Mouse (Mus musculus) small intestine, adult 2 months (tissue): ENCODE measurements around the gene App. TPM values are rescaled to one million over a fixed set of nuclear protein-coding genes. Genes with fewer than 3 reads are reported as not detected.

Experiments
- H3K27ac ChIP-seq: fragments of 200-500 bp; 2 replicates; pipeline ENCODE4 v1.5.1; 2012; ENCODE audit warnings: low read depth, low read length, control low read depth, inconsistent platforms; ENCODE audit not compliant: insufficient read depth
- H3K27me3 ChIP-seq: fragments of 200-500 bp; 2 replicates; pipeline ENCODE4 v1.6.1; 2012; ENCODE audit warnings: mild to moderate bottlenecking, moderate library complexity, low read length, inconsistent platforms; ENCODE audit not compliant: control insufficient read depth, insufficient read depth
- H3K36me3 ChIP-seq: fragments of 200-500 bp; 2 replicates; pipeline ENCODE4 v1.6.1; 2012; ENCODE audit warnings: mild to moderate bottlenecking, low read length, control low read depth, inconsistent platforms; ENCODE audit not compliant: control insufficient read depth, insufficient read depth
- H3K4me1 ChIP-seq: fragments of 200-500 bp; 2 replicates; pipeline ENCODE4 v1.6.1; 2012; ENCODE audit warnings: low read length, inconsistent platforms, mixed read lengths; ENCODE audit not compliant: control insufficient read depth, insufficient read depth, insufficient read length
- H3K4me3 ChIP-seq: fragments of 200-500 bp; 2 replicates; pipeline ENCODE4 v1.5.1; 2012; ENCODE audit warnings: low read depth, mild to moderate bottlenecking, control low read depth, inconsistent platforms, low read length, moderate library complexity
- CTCF ChIP-seq: fragments of 200-500 bp; IDR thresholded peaks from 2 replicates; pipeline ENCODE4 v1.5.1; 2012; ENCODE audit warnings: low read depth, mild to moderate bottlenecking, control low read depth, inconsistent platforms, low read length, moderate library complexity, mixed read lengths; ENCODE audit not compliant: insufficient replicate concordance, insufficient read length; ENCODE audit errors: extremely low read depth
- POLR2A ChIP-seq: fragments of 200-500 bp; IDR thresholded peaks from 2 replicates; pipeline ENCODE4 v1.6.1; 2012; ENCODE audit warnings: low read depth, mild to moderate bottlenecking, control low read depth, inconsistent platforms, low read length, moderate library complexity
- WGBS: fragments of 180-500 bp; shearing (Covaris S2); methylation state at CpG from one replicate; pipeline ENCODE4 v1.1.7; 2018; 5-methylcytosine and 5-hydroxymethylcytosine counted together
- polyA plus RNA-seq: library from polyadenylated mRNA; depleted of rRNA; stranded (reverse); fragments of >200 nt; gene quantifications from 2 replicates; pipeline ENCODE4 v1.2.3, GENCODE M21; 2012

App gene
- polyA plus RNA-seq, 1 experiment: 387 TPM

- Histone ChIP-seq H3K4me3 (no peak overlapping the region), H3K27ac (no peak overlapping the region), H3K27me3 (no peaks in the 10 kb centered on the region), H3K4me1 (no peaks in the 10 kb centered on the region), H3K36me3 (peaks cover 9% of the 10 kb centered on the region)
- 75% methylated on average over 7 of the region's 7 CpGs for WGBS
- TF ChIP-seq CTCF (no peak), POLR2A (no peak)
These were observed 173.3 kb downstream of the App start for GRCm38 (mm10) chr16:85000304-85000703.

- no peak for TF ChIP-seq POLR2A
- TF ChIP-seq CTCF: no peak
- Histone ChIP-seq H3K4me1 (no peaks in the 10 kb centered on the region), H3K27ac (no peak overlapping the region), H3K4me3 (no peak overlapping the region), H3K36me3 (peaks cover 7% of the 10 kb centered on the region), H3K27me3 (no peaks in the 10 kb centered on the region)
- 61% methylated on average over 3 of the region's 3 CpGs for WGBS
These were observed 176.0 kb downstream of the App start for GRCm38 (mm10) chr16:84997551-84997950.

- 40% methylated on average over 6 of the region's 6 CpGs for WGBS
- Histone ChIP-seq H3K36me3 (peaks cover 2% of the 10 kb centered on the region), H3K27me3 (no peaks in the 10 kb centered on the region), H3K4me1 (no peaks in the 10 kb centered on the region), H3K27ac (no peak overlapping the region), H3K4me3 (no peak overlapping the region)
- TF ChIP-seq CTCF: no peak
- no peak for TF ChIP-seq POLR2A
These were observed 178.1 kb downstream of the App start for GRCm38 (mm10) chr16:84995441-84995867.

GRCm38 (mm10) chr16:84992888-84993287 is 180.7 kb downstream of the App start:
- TF ChIP-seq CTCF: no peak
- no peak for TF ChIP-seq POLR2A
- H3K4me1 ChIP-seq: no peaks in the 10 kb centered on the region
- H3K27me3 ChIP-seq: no peaks in the 10 kb centered on the region
- peaks cover 4% of the 10 kb centered on the region for H3K36me3 ChIP-seq
- H3K27ac ChIP-seq: no peak overlapping the region
- WGBS: 90% methylated on average over 7 of the region's 7 CpGs
- H3K4me3 ChIP-seq: no peak overlapping the region

GRCm38 (mm10) chr16:84991011-84991410 is 182.6 kb downstream of the App start:
- no peak for TF ChIP-seq CTCF
- TF ChIP-seq POLR2A: no peak
- H3K27ac ChIP-seq: no peak overlapping the region

GRCm38 (mm10) chr16:84989938-84990337 is 183.6 kb downstream of the App start:
- TF ChIP-seq POLR2A (no peak), CTCF (no peak)
- peaks cover 9% of the 10 kb centered on the region for H3K36me3 ChIP-seq
- H3K27ac ChIP-seq: no peak overlapping the region
- H3K4me1 ChIP-seq: no peaks in the 10 kb centered on the region
- H3K4me3 ChIP-seq: no peak overlapping the region
- WGBS: 79% methylated on average over 6 of the region's 6 CpGs
- no peaks in the 10 kb centered on the region for H3K27me3 ChIP-seq

More at GRCm38 (mm10) chr16:84991011-84991410, 182.6 kb downstream of the App start:
- Histone ChIP-seq H3K27me3 (no peaks in the 10 kb centered on the region), H3K4me1 (no peaks in the 10 kb centered on the region), H3K4me3 (no peak overlapping the region), H3K36me3 (peaks cover 9% of the 10 kb centered on the region)
- WGBS: 80% methylated on average over 4 of the region's 4 CpGs

GRCm38 (mm10) chr16:84989476-84989875 is 184.1 kb downstream of the App start:
- no peak overlapping the region for H3K4me3 ChIP-seq
- no peaks in the 10 kb centered on the region for H3K4me1 ChIP-seq
- peaks cover 8% of the 10 kb centered on the region for H3K36me3 ChIP-seq
- TF ChIP-seq CTCF (no peak), POLR2A (no peak)
- no peaks in the 10 kb centered on the region for H3K27me3 ChIP-seq
- no peak overlapping the region for H3K27ac ChIP-seq
- WGBS: 85% methylated on average over 10 of the region's 10 CpGs
